Mouse (Mus musculus) limb, embryonic 11.5 days (tissue): Measurements from ENCODE around the gene Psmb6. TPM values are rescaled to one million over a fixed set of nuclear protein-coding genes. Genes with fewer than 3 reads are reported as not detected.
A peak's percentile ranks its signal among the peaks of the same experiment; 100 is the strongest.

Experiments used
- ATAC-seq: fragments of 200-750 bp; cut with Nextera tagmentation; 2 replicates; pipeline ENCODE4 v1.8.0; 2017; ENCODE audit warnings: low read depth; ENCODE audit not compliant: insufficient number of reproducible peaks, low FRiP score, low TSS enrichment
- DNase-seq: peaks from one replicate; pipeline ENCODE4 v3.0.0-alpha.2; 2015; ENCODE audit warnings: low spot score
- H3K27ac ChIP-seq: fragments of 300-500 bp; sonication (generic); replicated peaks from 2 replicates; pipeline ENCODE4 v1.5.1; 2014; ENCODE audit warnings: low read depth, mild to moderate bottlenecking, low read length
- H3K27me3 ChIP-seq: fragments of 300-500 bp; sonication (generic); 2 replicates; pipeline ENCODE4 v1.6.1; 2014; ENCODE audit warnings: mild to moderate bottlenecking, low read length, mixed read lengths; ENCODE audit not compliant: control insufficient read depth, insufficient read depth
- H3K36me3 ChIP-seq: fragments of 300-500 bp; sonication (generic); 2 replicates; pipeline ENCODE4 v1.6.1; 2014; ENCODE audit warnings: mild to moderate bottlenecking, low read length, moderate library complexity, mixed read lengths; ENCODE audit not compliant: control insufficient read depth, insufficient read depth
- H3K4me1 ChIP-seq: fragments of 300-500 bp; sonication (generic); 2 replicates; pipeline ENCODE4 v1.6.1; 2014; ENCODE audit warnings: low read length, mixed read lengths; ENCODE audit not compliant: control insufficient read depth, insufficient read depth
- H3K4me2 ChIP-seq: fragments of 300-500 bp; sonication (generic); 2 replicates; pipeline ENCODE4 v1.6.1; 2014; ENCODE audit warnings: low read depth, mild to moderate bottlenecking, moderate library complexity; ENCODE audit not compliant: severe bottlenecking
- H3K4me3 ChIP-seq: fragments of 300-500 bp; sonication (generic); 2 replicates; pipeline ENCODE4 v1.5.1; 2014; ENCODE audit warnings: low read depth, low read length
- H3K9ac ChIP-seq: fragments of 300-500 bp; sonication (generic); 2 replicates; pipeline ENCODE4 v1.6.1; 2014; ENCODE audit warnings: mild to moderate bottlenecking, low read length
- H3K9me3 ChIP-seq: fragments of 300-500 bp; sonication (generic); 2 replicates; pipeline ENCODE4 v1.6.1; 2016; ENCODE audit warnings: low read length; ENCODE audit not compliant: control insufficient read depth
- WGBS: fragments of 180-500 bp; shearing (Covaris S2); extraction: QIAGEN DNeasy Blood & Tissue Kit; methylation state at CpG from one replicate; pipeline ENCODE4 v1.1.7; 2014; 5-methylcytosine and 5-hydroxymethylcytosine counted together
- polyA plus RNA-seq: library from polyadenylated mRNA; unstranded; fragments of >200 nt; fragmentation: Nextera tagmentation; extraction: Ambion mirVana; gene quantifications from 2 replicates; pipeline ENCODE4 v1.2.1, GENCODE M21; 2014

The Psmb6 gene
- 964 and 999 TPM in 2 replicates for polyA plus RNA-seq

DNA sequence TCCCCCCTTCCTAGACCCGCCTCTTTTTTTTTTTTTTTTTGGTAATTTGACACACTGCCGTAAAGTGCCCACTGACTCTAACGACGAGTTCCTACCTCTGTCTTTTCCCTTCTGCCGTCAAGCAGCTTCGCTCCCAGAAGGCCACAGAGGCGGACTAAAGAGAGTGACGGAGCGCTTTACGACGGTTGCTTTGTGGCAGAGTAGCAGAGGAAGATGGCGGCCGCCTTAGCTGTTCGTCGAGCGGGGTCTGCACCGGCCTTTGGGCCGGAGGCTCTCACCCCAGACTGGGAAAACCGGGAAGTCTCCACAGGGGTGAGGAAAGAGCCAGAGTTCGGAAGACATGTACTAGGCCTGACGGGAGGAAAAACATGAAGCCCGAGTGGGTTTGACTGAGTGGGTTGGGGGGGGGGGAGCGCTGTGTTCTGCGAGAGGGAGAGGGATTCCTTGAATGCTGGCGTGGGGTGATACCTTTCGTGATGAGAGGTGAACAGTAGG lies at the start of gene Psmb6:
Gene Psmb6 (plus strand): TSS at position 184 of the 495 bp plus-strand sequence.
- DNase-seq = peak; percentile 90
- peaks cover 3% of the 10 kb centered on the region for H3K4me1 ChIP-seq
- no peaks in the 10 kb centered on the region for H3K9me3 ChIP-seq
- under 1% methylated on average over 25 of the region's 26 CpGs for WGBS
- H3K36me3 ChIP-seq = peaks cover 8% of the 10 kb centered on the region; the same call in 1 of the 2 replicates
- peak within 1 kb of the TSS; percentile 70 for H3K4me2 ChIP-seq
- H3K9ac ChIP-seq = peak within 1 kb of the TSS; percentile 56
- H3K27me3 ChIP-seq = no peaks in the 10 kb centered on the region
- H3K27ac ChIP-seq = no peak within 1 kb of the TSS
- H3K4me3 ChIP-seq = peak within 1 kb of the TSS; percentile 64
- peak; percentile 93 for ATAC-seq

DNA sequence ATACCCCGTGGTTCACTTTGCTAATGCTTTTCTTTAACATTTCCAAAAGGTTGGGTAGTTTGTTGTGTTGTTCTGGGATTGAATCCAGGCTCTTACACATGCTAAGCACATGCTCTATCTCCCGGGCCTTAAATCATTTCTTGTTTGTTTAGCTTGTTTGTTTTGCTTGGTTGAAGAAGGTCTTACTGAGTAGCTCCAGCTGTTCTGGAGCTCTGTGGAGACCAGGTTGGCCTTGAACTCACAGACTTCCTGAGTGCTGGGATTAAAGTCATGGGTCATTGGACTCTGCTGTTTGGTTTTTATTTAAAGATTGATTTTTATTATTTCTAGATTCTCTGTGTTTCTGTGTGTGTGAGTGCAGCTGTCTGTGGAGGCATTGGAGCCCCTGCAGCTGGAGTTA lies 39.7 kb upstream of the Psmb6 start:
- Histone ChIP-seq H3K27me3 (no peaks in the 10 kb centered on the region), H3K9ac (no peak overlapping the region), H3K27ac (no peak overlapping the region), H3K4me2 (no peak overlapping the region), H3K4me1 (no peaks in the 10 kb centered on the region), H3K36me3 (no peaks in the 10 kb centered on the region), H3K4me3 (no peak overlapping the region), H3K9me3 (no peaks in the 10 kb centered on the region)
- 62% methylated on average over 2 of the region's 2 CpGs for WGBS
- DNase-seq = no peak
- ATAC-seq = no peak

DNA sequence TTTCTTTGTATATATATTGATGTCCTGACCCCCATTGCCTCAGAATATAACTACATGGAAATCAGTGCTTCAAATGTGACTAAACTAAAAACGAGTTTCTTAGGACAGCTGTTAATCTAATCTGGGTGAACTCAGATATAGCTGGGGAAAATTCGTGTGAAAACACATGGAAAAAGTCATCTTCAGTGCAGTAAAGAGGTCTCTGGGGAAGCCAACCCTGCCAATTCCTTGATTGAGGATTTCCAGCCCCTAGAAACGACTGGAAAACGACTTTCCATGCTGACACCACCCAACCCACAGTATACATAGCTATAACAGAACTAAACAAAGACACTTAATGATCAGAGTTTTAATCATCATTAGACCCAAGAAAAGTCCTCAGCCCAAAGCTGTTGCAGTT lies 37.4 kb upstream of the Psmb6 start:
- Histone ChIP-seq H3K27me3 (no peaks in the 10 kb centered on the region), H3K9me3 (no peaks in the 10 kb centered on the region), H3K27ac (no peak overlapping the region), H3K4me2 (no peak overlapping the region), H3K4me3 (no peak overlapping the region), H3K36me3 (no peaks in the 10 kb centered on the region), H3K4me1 (no peaks in the 10 kb centered on the region), H3K9ac (no peak overlapping the region)
- DNase-seq (no peak), ATAC-seq (no peak)
- WGBS = 47% methylated on average over 4 of the region's 4 CpGs

DNA sequence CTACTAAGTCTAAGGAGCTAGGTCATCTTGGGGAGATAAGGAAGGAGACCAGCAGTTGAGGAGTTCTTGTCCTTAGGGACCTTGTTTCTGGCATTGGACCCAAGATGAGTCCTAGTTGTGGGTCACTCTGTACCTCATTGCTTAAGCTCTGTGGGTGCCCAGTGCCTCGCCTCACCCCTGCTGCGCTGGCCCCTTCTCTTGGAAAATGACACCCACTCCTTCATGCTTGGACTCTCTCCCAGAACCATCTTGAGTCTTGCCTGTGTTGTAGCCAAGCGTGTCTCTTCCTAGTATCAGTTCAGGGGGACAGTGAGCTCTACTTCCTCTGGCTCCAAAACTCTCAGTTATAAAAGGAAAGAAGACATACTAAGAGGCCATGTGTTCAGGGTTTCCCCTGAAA lies 36.0 kb upstream of the Psmb6 start:
- H3K4me3 ChIP-seq = no peak overlapping the region
- no peak overlapping the region for H3K9ac ChIP-seq
- no peak overlapping the region for H3K27ac ChIP-seq
- ATAC-seq = no peak
- no peaks in the 10 kb centered on the region for H3K36me3 ChIP-seq
- H3K4me2 ChIP-seq = no peak overlapping the region
- 92% methylated on average over 3 of the region's 3 CpGs for WGBS
- no peaks in the 10 kb centered on the region for H3K4me1 ChIP-seq
- no peak for DNase-seq
- no peaks in the 10 kb centered on the region for H3K27me3 ChIP-seq
- no peaks in the 10 kb centered on the region for H3K9me3 ChIP-seq

DNA sequence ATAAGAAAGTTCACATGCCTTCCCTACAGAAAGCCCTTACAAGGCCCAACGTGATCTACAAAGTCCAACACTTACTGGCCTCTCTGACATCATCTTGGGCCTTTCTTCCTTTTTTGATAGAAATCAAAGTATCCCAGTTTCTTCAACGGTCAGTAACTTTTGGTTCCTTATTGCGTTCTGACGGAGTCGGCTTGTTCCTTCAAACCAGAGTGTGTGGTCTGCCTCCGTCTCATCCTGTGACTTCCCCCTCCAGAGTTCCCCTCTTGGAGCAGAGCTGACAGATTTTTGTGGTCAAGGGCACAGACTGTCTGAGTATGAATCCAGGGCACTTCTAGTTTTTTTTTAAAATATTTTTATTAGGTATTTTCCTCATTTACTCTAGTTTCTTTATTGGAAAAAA lies 35.5 kb upstream of the Psmb6 start:
- WGBS = 91% methylated on average over 6 of the region's 6 CpGs
- DNase-seq (no peak), ATAC-seq (no peak)
- no peaks in the 10 kb centered on the region for H3K9me3 ChIP-seq
- H3K4me1 ChIP-seq = no peaks in the 10 kb centered on the region
- H3K4me3 ChIP-seq = no peak overlapping the region
- H3K4me2 ChIP-seq = no peak overlapping the region
- no peak overlapping the region for H3K9ac ChIP-seq
- H3K27ac ChIP-seq = no peak overlapping the region
- no peaks in the 10 kb centered on the region for H3K27me3 ChIP-seq
- H3K36me3 ChIP-seq = no peaks in the 10 kb centered on the region

DNA sequence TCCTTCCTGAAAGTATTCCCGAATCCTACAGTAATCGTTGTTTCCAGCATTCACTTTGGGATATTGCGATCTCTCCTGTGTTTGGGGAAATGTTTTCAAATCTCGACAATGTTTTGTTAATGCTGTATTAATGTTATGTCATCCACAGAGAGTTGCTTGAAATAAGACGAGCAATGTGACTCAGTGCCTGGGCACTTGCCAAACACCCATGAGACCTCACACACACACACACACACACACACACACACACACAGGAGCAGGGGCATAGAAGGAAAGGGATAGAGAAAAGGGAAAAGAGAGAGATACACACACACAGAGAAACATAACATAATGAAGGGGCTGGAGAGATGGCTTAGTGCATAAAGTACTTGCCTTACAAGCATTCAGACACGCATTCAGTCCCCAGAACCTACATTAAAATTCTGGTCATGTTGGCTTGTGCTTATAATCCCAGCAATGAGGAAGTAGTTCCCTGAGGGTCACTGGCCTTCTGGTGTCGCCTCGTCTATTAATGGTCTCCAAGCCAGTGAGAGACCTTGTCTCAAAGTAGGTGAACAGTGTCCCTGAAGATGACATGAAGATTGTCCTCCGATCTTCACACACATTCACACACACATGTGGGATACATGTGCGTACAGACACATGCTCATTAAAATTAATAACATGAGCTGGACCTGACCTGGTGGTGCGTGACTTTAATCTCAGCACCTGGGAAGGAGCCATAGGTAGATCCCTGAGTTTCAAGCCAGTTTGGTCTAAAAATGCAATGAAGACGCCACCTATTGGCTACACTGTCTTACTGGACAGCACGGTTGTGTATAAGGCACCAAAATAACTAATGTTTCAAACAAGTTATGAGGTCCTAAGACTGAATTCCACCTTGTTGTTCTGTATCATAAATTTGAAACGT lies 25.3 kb upstream of the Psmb6 start:
- H3K36me3 ChIP-seq = no peaks in the 10 kb centered on the region
- H3K9me3 ChIP-seq = no peaks in the 10 kb centered on the region
- ATAC-seq (no peak), DNase-seq (no peak)
- H3K27ac ChIP-seq = no peak overlapping the region
- H3K9ac ChIP-seq = no peak overlapping the region
- H3K4me3 ChIP-seq = no peak overlapping the region
- WGBS = 78% methylated on average over 14 of the region's 14 CpGs
- H3K4me2 ChIP-seq = no peak overlapping the region
- H3K4me1 ChIP-seq = no peaks in the 10 kb centered on the region
- H3K27me3 ChIP-seq = no peaks in the 10 kb centered on the region

DNA sequence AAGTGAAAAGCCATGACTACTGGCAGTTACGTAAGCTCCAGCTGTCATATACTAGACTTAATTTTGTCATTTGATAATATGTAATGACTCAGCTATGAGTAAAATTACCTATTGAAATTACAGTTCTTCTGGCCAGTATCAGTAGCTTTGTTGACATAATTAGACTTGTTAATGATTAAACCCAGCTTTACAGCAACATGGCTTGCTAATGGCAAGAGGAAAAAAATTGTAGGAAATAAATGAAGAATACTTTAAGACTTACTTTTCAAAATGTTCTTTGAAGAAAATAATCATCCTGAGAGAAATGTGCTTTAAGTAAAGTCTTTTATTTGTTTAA lies 24.7 kb upstream of the Psmb6 start:
- WGBS = 90% methylated on average over 1 of the region's 1 CpGs
- Histone ChIP-seq H3K9ac (no peak overlapping the region), H3K36me3 (no peaks in the 10 kb centered on the region), H3K4me1 (no peaks in the 10 kb centered on the region), H3K4me3 (no peak overlapping the region), H3K4me2 (no peak overlapping the region), H3K27me3 (no peaks in the 10 kb centered on the region), H3K27ac (no peak overlapping the region), H3K9me3 (no peaks in the 10 kb centered on the region)
- DNase-seq (no peak), ATAC-seq (no peak)

DNA sequence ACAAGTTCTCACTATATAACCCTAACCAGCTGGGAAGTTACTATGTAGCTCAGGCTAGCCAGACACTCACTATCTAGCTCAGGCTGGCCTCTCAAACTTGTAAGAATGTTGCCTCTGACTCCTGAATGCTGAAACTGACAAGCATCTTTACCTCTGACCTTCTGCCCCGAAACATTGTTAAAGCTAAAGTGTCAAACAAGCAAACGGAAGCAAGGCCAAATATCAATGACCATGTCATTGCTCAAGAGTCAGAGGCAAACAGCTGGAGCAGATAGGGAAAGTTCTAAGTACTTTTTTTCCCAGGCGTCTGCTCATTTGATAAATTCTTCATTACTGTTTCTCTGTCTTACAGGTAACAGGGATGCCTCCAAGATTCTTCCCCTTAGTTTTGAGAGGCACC lies 23.1 kb upstream of the Psmb6 start:
- 69% methylated on average over 3 of the region's 3 CpGs for WGBS
- ATAC-seq (no peak), DNase-seq (no peak)
- Histone ChIP-seq H3K4me2 (no peak overlapping the region), H3K9ac (no peak overlapping the region), H3K4me3 (no peak overlapping the region), H3K9me3 (no peaks in the 10 kb centered on the region), H3K27me3 (no peaks in the 10 kb centered on the region), H3K4me1 (no peaks in the 10 kb centered on the region), H3K27ac (no peak overlapping the region), H3K36me3 (no peaks in the 10 kb centered on the region)
